Mouse (Mus musculus) midbrain, embryonic 14.5 days (tissue): ENCODE results near the gene Tmem169. TPM values are rescaled to one million over a fixed set of nuclear protein-coding genes. Genes with fewer than 3 reads are reported as not detected.
A peak's percentile ranks its signal among the peaks of the same experiment; 100 is the strongest.

Experiments
- ATAC-seq: fragments of 200-750 bp; cut with Nextera tagmentation; 2 replicates; pipeline ENCODE4 v1.8.0; 2017; ENCODE audit warnings: moderate number of reproducible peaks, moderate library complexity; ENCODE audit not compliant: low FRiP score, low TSS enrichment
- DNase-seq: peaks from one replicate; pipeline ENCODE4 v3.0.0-alpha.2; 2015
- H3K27ac ChIP-seq: fragments of 300-500 bp; sonication (generic); replicated peaks from 2 replicates; pipeline ENCODE4 v1.5.1; 2014; ENCODE audit warnings: mild to moderate bottlenecking, low read depth, low read length, moderate library complexity
- H3K27me3 ChIP-seq: fragments of 300-500 bp; sonication (generic); 2 replicates; pipeline ENCODE4 v1.6.1; 2014; ENCODE audit warnings: low read length, control low read depth, mixed read lengths; ENCODE audit not compliant: control insufficient read depth, insufficient read depth
- H3K36me3 ChIP-seq: fragments of 300-500 bp; sonication (generic); 2 replicates; pipeline ENCODE4 v1.6.1; 2014; ENCODE audit warnings: low read length, control low read depth; ENCODE audit not compliant: control insufficient read depth, insufficient read depth
- H3K4me1 ChIP-seq: fragments of 300-500 bp; sonication (generic); 2 replicates; pipeline ENCODE4 v1.6.1; 2014; ENCODE audit warnings: mild to moderate bottlenecking, antibody characterized with exemption, low read length, control low read depth; ENCODE audit not compliant: control insufficient read depth, insufficient read depth
- H3K4me2 ChIP-seq: fragments of 300-500 bp; sonication (generic); 2 replicates; pipeline ENCODE4 v1.6.1; 2014; ENCODE audit warnings: mild to moderate bottlenecking, low read length, moderate library complexity
- H3K4me3 ChIP-seq: fragments of 300-500 bp; sonication (generic); replicated peaks from 2 replicates; pipeline ENCODE4 v1.5.1; 2014; ENCODE audit warnings: low read depth, low read length
- H3K9ac ChIP-seq: fragments of 300-500 bp; sonication (generic); replicated peaks from 2 replicates; pipeline ENCODE4 v1.6.1; 2014; ENCODE audit warnings: mild to moderate bottlenecking, low read length, moderate library complexity
- H3K9me3 ChIP-seq: fragments of 300-500 bp; sonication (generic); 2 replicates; pipeline ENCODE4 v1.6.1; 2016; ENCODE audit warnings: low read length, control low read depth, mixed read lengths; ENCODE audit not compliant: control insufficient read depth
- WGBS: fragments of 180-500 bp; shearing (Covaris S2); extraction: QIAGEN DNeasy Blood & Tissue Kit; methylation state at CpG from one replicate; pipeline ENCODE4 v1.1.7; 2014; 5-methylcytosine and 5-hydroxymethylcytosine counted together
- polyA plus RNA-seq: library from polyadenylated mRNA; unstranded; fragments of >200 nt; fragmentation: Nextera tagmentation; extraction: Ambion mirVana; gene quantifications from 2 replicates; pipeline ENCODE4 v1.2.1, GENCODE M21; 2014

Tmem169 gene
- polyA plus RNA-seq, 1 experiment from 2014 or later, result 36.0 TPM

GRCm38 (mm10) chr1:72307317-72307798 is 23.2 kb downstream of the Tmem169 start, which contains the start of gene Xrcc5:
Gene Xrcc5, plus strand, starts transcription at chr1:72307421.
- peak within 1 kb of the TSS; percentile 59 for H3K4me3 ChIP-seq
- no peaks in the 10 kb centered on the region for H3K9me3 ChIP-seq
- H3K27ac ChIP-seq, result peak within 1 kb of the TSS; percentile 92
- peaks cover 3% of the 10 kb centered on the region for H3K4me1 ChIP-seq
- no peaks in the 10 kb centered on the region for H3K27me3 ChIP-seq
- peaks cover 8% of the 10 kb centered on the region; the same call in 1 of the 2 replicates for H3K36me3 ChIP-seq
- H3K9ac ChIP-seq, result peak within 1 kb of the TSS; percentile 71
- H3K4me2 ChIP-seq, result peak within 1 kb of the TSS; percentile 72
- DNase-seq (peak; percentile 99), ATAC-seq (peak; percentile 98)
- under 1% methylated on average over 21 of the region's 21 CpGs for WGBS

- Histone ChIP-seq H3K27ac (no peak overlapping the region), H3K4me2 (no peak overlapping the region), H3K9ac (no peak overlapping the region), H3K9me3 (no peaks in the 10 kb centered on the region), H3K4me1 (peaks cover 3% of the 10 kb centered on the region), H3K27me3 (no peaks in the 10 kb centered on the region), H3K36me3 (peaks cover 9% of the 10 kb centered on the region; the same call in 1 of the 2 replicates), H3K4me3 (no peak overlapping the region)
- WGBS, result 70% methylated on average over 4 of the region's 4 CpGs
- no peak for ATAC-seq
- no peak for DNase-seq
Observed at GRCm38 (mm10) chr1:72308919-72309318, 24.8 kb downstream of the Tmem169 start.

GRCm38 (mm10) chr1:72309744-72310424 is 25.7 kb downstream of the Tmem169 start:
- peaks cover 9% of the 10 kb centered on the region; the same call in 1 of the 2 replicates for H3K36me3 ChIP-seq
- no peak overlapping the region for H3K27ac ChIP-seq
- no peaks in the 10 kb centered on the region for H3K9me3 ChIP-seq
- no peak overlapping the region for H3K9ac ChIP-seq
- DNase-seq, result no peak
- H3K4me2 ChIP-seq, result no peak overlapping the region
- WGBS, result 60% methylated on average over 6 of the region's 6 CpGs
- no peak overlapping the region for H3K4me3 ChIP-seq
- peaks cover 3% of the 10 kb centered on the region for H3K4me1 ChIP-seq
- no peak for ATAC-seq
- no peaks in the 10 kb centered on the region for H3K27me3 ChIP-seq

- Histone ChIP-seq H3K4me2 (no peak overlapping the region), H3K36me3 (peaks cover 14% of the 10 kb centered on the region; the same call in 1 of the 2 replicates), H3K4me3 (no peak overlapping the region), H3K9me3 (no peaks in the 10 kb centered on the region), H3K27me3 (no peaks in the 10 kb centered on the region), H3K9ac (no peak overlapping the region), H3K27ac (no peak overlapping the region), H3K4me1 (no peaks in the 10 kb centered on the region; the same call in 1 of the 2 replicates)
- ATAC-seq (no peak), DNase-seq (no peak)
- 90% methylated on average over 9 of the region's 9 CpGs for WGBS
Observed at GRCm38 (mm10) chr1:72312701-72313398, 28.7 kb downstream of the Tmem169 start.

- Histone ChIP-seq H3K4me2 (no peak overlapping the region), H3K27me3 (no peaks in the 10 kb centered on the region), H3K4me1 (no peaks in the 10 kb centered on the region), H3K9me3 (no peaks in the 10 kb centered on the region), H3K9ac (no peak overlapping the region), H3K27ac (no peak overlapping the region), H3K36me3 (peaks cover 17% of the 10 kb centered on the region; the same call in 1 of the 2 replicates), H3K4me3 (no peak overlapping the region)
- no peak for ATAC-seq
- peak; percentile 82 for DNase-seq
- 73% methylated on average over 5 of the region's 5 CpGs for WGBS
Observed at GRCm38 (mm10) chr1:72313399-72314039, 29.4 kb downstream of the Tmem169 start.

GRCm38 (mm10) chr1:72315447-72315846 is 31.3 kb downstream of the Tmem169 start:
- no peaks in the 10 kb centered on the region for H3K27me3 ChIP-seq
- H3K4me1 ChIP-seq, result no peaks in the 10 kb centered on the region
- H3K36me3 ChIP-seq, result peaks cover 28% of the 10 kb centered on the region
- DNase-seq (no peak), ATAC-seq (no peak)
- H3K9me3 ChIP-seq, result no peaks in the 10 kb centered on the region
- H3K9ac ChIP-seq, result no peak overlapping the region
- H3K4me3 ChIP-seq, result no peak overlapping the region
- no peak overlapping the region for H3K4me2 ChIP-seq
- WGBS, result 85% methylated on average over 4 of the region's 4 CpGs
- no peak overlapping the region for H3K27ac ChIP-seq

- Histone ChIP-seq H3K27me3 (no peaks in the 10 kb centered on the region), H3K9me3 (no peaks in the 10 kb centered on the region), H3K9ac (no peak overlapping the region), H3K4me3 (no peak overlapping the region), H3K36me3 (peaks cover 32% of the 10 kb centered on the region), H3K4me2 (no peak overlapping the region), H3K27ac (no peak overlapping the region), H3K4me1 (no peaks in the 10 kb centered on the region)
- DNase-seq, result peak; percentile 3
- ATAC-seq, result no peak; the same call in 1 of the 2 replicates
- 69% methylated on average over 8 of the region's 8 CpGs for WGBS
Observed at GRCm38 (mm10) chr1:72316409-72316808, 32.2 kb downstream of the Tmem169 start.

GRCm38 (mm10) chr1:72316901-72317300 is 32.7 kb downstream of the Tmem169 start:
- H3K36me3 ChIP-seq, result peaks cover 27% of the 10 kb centered on the region
- H3K27me3 ChIP-seq, result no peaks in the 10 kb centered on the region
- H3K9ac ChIP-seq, result no peak overlapping the region
- no peaks in the 10 kb centered on the region for H3K4me1 ChIP-seq
- no peak overlapping the region for H3K27ac ChIP-seq
- no peak overlapping the region for H3K4me2 ChIP-seq
- DNase-seq (no peak), ATAC-seq (no peak)
- WGBS, result 83% methylated on average over 7 of the region's 7 CpGs
- H3K9me3 ChIP-seq, result no peaks in the 10 kb centered on the region
- no peak overlapping the region for H3K4me3 ChIP-seq
